Mouse (Mus musculus): ENCODE results near the gene Spata5.

- TF ChIP-seq CTCF (IDR thresholded peaks at IDR 0.05), result no peak
- TF ChIP-seq EP300 (IDR thresholded peaks at IDR 0.05), result no peak
These were observed 82.9 kb downstream of the Spata5 start for GRCm38 (mm10) chr3:37502552-37502951.

Data from lung, postnatal 0 days (tissue).